Mouse (Mus musculus) small intestine, adult 2 months (tissue): Measurements from ENCODE around the gene Gp1ba.

Experiments
- CTCF ChIP-seq: fragments of 200-500 bp; IDR thresholded peaks from 2 replicates; pipeline ENCODE4 v1.5.1; 2012; ENCODE audit warnings: low read depth, mild to moderate bottlenecking, control low read depth, inconsistent platforms, low read length, moderate library complexity, mixed read lengths; ENCODE audit not compliant: insufficient replicate concordance, insufficient read length; ENCODE audit errors: extremely low read depth
- POLR2A ChIP-seq: fragments of 200-500 bp; IDR thresholded peaks from 2 replicates; pipeline ENCODE4 v1.6.1; 2012; ENCODE audit warnings: low read depth, mild to moderate bottlenecking, control low read depth, inconsistent platforms, low read length, moderate library complexity

GRCm38 (mm10) chr11:70678092-70678491 is 39.2 kb downstream of the Gp1ba start:
- TF ChIP-seq POLR2A (no peak), CTCF (no peak)
